Mouse (Mus musculus) limb, embryonic 11.5 days (tissue): ENCODE results near the gene Lmnb2. TPM values are rescaled to one million over a fixed set of nuclear protein-coding genes. Genes with fewer than 3 reads are reported as not detected.

ENCODE experiments used
- ATAC-seq: fragments of 200-750 bp; cut with Nextera tagmentation; 2 replicates; pipeline ENCODE4 v1.8.0; 2017; ENCODE audit warnings: low read depth; ENCODE audit not compliant: insufficient number of reproducible peaks, low FRiP score, low TSS enrichment
- DNase-seq: peaks from one replicate; pipeline ENCODE4 v3.0.0-alpha.2; 2015; ENCODE audit warnings: low spot score
- H3K27ac ChIP-seq: fragments of 300-500 bp; sonication (generic); replicated peaks from 2 replicates; pipeline ENCODE4 v1.5.1; 2014; ENCODE audit warnings: low read depth, mild to moderate bottlenecking, low read length
- H3K27me3 ChIP-seq: fragments of 300-500 bp; sonication (generic); 2 replicates; pipeline ENCODE4 v1.6.1; 2014; ENCODE audit warnings: mild to moderate bottlenecking, low read length, mixed read lengths; ENCODE audit not compliant: control insufficient read depth, insufficient read depth
- H3K36me3 ChIP-seq: fragments of 300-500 bp; sonication (generic); 2 replicates; pipeline ENCODE4 v1.6.1; 2014; ENCODE audit warnings: mild to moderate bottlenecking, low read length, moderate library complexity, mixed read lengths; ENCODE audit not compliant: control insufficient read depth, insufficient read depth
- H3K4me1 ChIP-seq: fragments of 300-500 bp; sonication (generic); 2 replicates; pipeline ENCODE4 v1.6.1; 2014; ENCODE audit warnings: low read length, mixed read lengths; ENCODE audit not compliant: control insufficient read depth, insufficient read depth
- H3K4me2 ChIP-seq: fragments of 300-500 bp; sonication (generic); 2 replicates; pipeline ENCODE4 v1.6.1; 2014; ENCODE audit warnings: low read depth, mild to moderate bottlenecking, moderate library complexity; ENCODE audit not compliant: severe bottlenecking
- H3K4me3 ChIP-seq: fragments of 300-500 bp; sonication (generic); 2 replicates; pipeline ENCODE4 v1.5.1; 2014; ENCODE audit warnings: low read depth, low read length
- H3K9ac ChIP-seq: fragments of 300-500 bp; sonication (generic); 2 replicates; pipeline ENCODE4 v1.6.1; 2014; ENCODE audit warnings: mild to moderate bottlenecking, low read length
- H3K9me3 ChIP-seq: fragments of 300-500 bp; sonication (generic); 2 replicates; pipeline ENCODE4 v1.6.1; 2016; ENCODE audit warnings: low read length; ENCODE audit not compliant: control insufficient read depth
- WGBS: fragments of 180-500 bp; shearing (Covaris S2); extraction: QIAGEN DNeasy Blood & Tissue Kit; methylation state at CpG from one replicate; pipeline ENCODE4 v1.1.7; 2014; 5-methylcytosine and 5-hydroxymethylcytosine counted together
- polyA plus RNA-seq: library from polyadenylated mRNA; unstranded; fragments of >200 nt; fragmentation: Nextera tagmentation; extraction: Ambion mirVana; gene quantifications from 2 replicates; pipeline ENCODE4 v1.2.1, GENCODE M21; 2014

Gene Lmnb2
- polyA plus RNA-seq = 23.3 and 26.7 TPM in 2 replicates

DNA sequence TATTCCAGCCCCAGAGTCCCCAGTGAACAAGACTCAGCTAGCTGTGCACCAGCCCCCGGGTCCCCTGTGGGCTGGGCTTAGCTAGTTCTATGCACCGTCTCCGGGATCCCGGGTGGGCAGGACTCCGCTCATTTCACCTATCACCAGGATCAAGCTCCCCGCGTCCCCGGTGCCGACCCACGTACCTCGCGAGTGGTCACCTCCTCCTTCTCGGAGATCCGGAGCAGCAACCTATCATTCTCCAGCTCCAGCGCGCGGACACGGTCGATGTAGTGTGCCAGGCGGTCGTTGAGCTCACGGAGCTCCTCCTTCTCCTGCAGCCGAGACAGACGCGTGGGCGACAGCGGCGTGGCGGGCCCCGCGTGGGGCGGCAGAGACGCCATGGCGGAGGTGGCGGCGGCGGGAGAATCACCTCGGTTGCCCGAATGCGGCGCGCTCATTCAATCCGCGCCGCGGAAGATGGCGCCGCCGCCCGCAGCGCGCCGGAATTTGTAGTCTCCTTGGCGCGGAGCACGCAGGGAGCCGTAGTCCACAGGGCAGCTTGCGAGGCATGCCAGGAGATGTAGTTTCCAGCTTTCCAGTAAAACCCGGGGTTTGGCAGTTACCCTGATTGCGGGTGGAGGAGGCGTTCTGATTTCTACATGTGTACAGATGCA lies at the start of gene Lmnb2:
Gene Lmnb2 (minus strand): TSS at position 467 of the 656 bp plus-strand sequence.
- H3K27ac ChIP-seq = no peak within 1 kb of the TSS
- no peaks in the 10 kb centered on the region for H3K27me3 ChIP-seq
- peak within 1 kb of the TSS; percentile 78 for H3K9ac ChIP-seq
- H3K36me3 ChIP-seq = peaks cover 3% of the 10 kb centered on the region; the same call in 1 of the 2 replicates
- 0 out of 2 replicates have a peak, but pooled peaks cover 4% of the 10 kb centered on the region for H3K4me1 ChIP-seq
- no peaks in the 10 kb centered on the region for H3K9me3 ChIP-seq
- H3K4me3 ChIP-seq = peak within 1 kb of the TSS; percentile 92
- ATAC-seq = peak; percentile 33; the same call in 1 of the 2 replicates
- peak within 1 kb of the TSS; percentile 65 for H3K4me2 ChIP-seq
- DNase-seq = peak; percentile 83
- under 1% methylated on average over 61 of the region's 61 CpGs for WGBS

DNA sequence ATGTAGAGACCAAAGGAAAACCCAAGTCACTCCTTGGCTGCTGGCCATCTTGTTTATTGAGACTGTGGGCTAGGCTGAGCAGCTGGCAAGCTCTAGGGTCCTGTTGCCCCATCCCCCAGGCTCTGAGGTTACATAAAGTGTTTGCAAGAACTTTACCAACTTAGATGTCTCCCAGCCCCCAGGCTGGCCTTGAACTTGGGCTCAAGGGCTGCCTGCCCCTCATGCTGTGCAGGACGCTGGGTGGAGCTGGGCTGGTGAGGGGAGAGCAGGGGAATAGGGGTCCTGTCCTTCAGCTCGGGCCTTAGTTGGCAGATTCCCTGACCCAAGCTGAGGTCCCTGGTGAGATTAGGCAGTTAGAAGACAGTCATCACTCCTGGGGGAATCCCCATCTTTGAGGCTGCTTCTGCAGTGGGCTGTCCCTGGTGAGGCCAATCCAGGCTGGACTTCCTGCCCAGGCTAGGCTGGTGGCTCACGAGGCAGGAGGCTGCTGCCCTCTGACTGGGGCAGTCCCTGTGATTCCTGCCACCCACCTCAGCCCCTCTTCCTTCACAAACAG lies 49.1 kb upstream of the Lmnb2 start:
- no peaks in the 10 kb centered on the region for H3K36me3 ChIP-seq
- no peak overlapping the region; the same call in 1 of the 2 replicates for H3K27ac ChIP-seq
- no peaks in the 10 kb centered on the region for H3K4me1 ChIP-seq
- no peak overlapping the region for H3K9ac ChIP-seq
- no peak overlapping the region for H3K4me3 ChIP-seq
- H3K27me3 ChIP-seq = no peaks in the 10 kb centered on the region
- DNase-seq = no peak
- no peak for ATAC-seq
- WGBS = 64% methylated on average over 3 of the region's 3 CpGs
- H3K4me2 ChIP-seq = no peak overlapping the region
- no peaks in the 10 kb centered on the region for H3K9me3 ChIP-seq

DNA sequence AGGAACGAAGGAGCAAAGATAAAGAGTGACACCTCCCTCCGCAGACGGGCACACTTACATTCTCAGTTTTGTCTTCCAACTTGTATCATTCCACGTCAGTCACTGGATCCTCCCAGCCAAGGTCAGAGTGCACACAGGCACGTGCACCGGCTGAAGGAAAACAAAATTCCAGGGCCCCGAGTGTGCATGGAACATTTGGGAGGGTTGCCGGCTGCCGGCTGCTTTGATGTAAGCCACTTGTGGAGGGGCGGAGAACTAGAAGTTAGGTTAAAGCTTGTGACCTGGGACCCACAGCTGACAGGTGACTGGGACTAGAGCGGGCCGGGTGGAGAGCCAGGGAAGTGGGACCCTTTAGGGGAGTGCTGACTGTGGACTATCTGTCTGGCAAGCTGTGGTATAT lies 48.3 kb upstream of the Lmnb2 start:
- H3K4me2 ChIP-seq = no peak overlapping the region
- WGBS = 47% methylated on average over 12 of the region's 12 CpGs
- DNase-seq (no peak), ATAC-seq (no peak)
- H3K27ac ChIP-seq = no peak overlapping the region
- H3K9me3 ChIP-seq = no peaks in the 10 kb centered on the region
- H3K36me3 ChIP-seq = no peaks in the 10 kb centered on the region
- H3K4me1 ChIP-seq = no peaks in the 10 kb centered on the region
- H3K27me3 ChIP-seq = no peaks in the 10 kb centered on the region
- H3K9ac ChIP-seq = no peak overlapping the region
- H3K4me3 ChIP-seq = no peak overlapping the region

DNA sequence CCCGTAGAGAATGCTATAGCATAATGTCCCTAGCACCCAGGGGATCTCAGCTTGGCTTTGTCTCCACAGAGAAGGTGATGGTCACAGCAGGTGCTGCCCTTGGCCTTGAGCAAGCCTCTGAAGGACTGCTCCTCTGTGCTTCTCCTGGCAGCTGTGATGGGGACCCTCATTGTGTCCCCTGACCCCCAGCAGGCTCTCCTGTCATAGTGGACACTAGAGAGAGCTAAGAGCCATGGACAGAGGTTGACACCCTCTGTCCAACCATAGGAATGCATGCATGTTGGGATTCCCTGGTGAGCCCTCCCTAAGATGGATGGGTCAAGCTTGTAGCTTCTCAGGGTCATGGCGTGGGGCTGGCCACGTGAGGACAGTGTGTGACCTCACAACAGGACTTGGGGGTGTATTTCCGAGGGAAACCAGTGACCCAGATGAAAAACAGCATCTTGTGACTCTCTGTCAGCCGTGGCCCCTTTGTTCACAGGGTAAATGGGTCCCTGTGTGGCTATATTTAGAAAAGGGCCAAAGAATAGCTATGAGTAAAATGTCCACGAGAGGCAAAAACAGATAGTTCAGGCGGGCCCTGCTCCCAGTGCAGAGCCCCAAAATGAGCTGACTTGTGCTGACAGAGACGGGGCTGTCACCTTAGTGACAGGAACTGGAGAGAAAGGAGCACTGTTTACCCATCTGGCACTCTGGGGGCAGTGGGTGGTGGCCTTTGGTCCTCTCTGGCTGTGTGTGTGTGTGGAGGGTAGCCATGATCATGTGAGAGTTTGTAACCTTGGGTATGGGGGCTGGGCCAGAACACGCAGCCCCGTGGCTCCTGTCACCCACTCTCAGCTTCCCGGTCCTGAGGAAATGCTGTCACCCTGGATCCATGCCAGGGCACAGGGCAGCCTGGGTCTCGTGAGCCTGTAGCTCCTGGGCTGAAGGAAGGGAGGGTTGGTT lies 45.3 kb upstream of the Lmnb2 start:
- ATAC-seq (no peak), DNase-seq (no peak)
- Histone ChIP-seq H3K27ac (no peak overlapping the region), H3K4me1 (no peaks in the 10 kb centered on the region), H3K27me3 (no peaks in the 10 kb centered on the region), H3K4me3 (no peak overlapping the region), H3K9ac (no peak overlapping the region), H3K4me2 (no peak overlapping the region), H3K36me3 (no peaks in the 10 kb centered on the region), H3K9me3 (no peaks in the 10 kb centered on the region)
- WGBS = 67% methylated on average over 12 of the region's 12 CpGs

DNA sequence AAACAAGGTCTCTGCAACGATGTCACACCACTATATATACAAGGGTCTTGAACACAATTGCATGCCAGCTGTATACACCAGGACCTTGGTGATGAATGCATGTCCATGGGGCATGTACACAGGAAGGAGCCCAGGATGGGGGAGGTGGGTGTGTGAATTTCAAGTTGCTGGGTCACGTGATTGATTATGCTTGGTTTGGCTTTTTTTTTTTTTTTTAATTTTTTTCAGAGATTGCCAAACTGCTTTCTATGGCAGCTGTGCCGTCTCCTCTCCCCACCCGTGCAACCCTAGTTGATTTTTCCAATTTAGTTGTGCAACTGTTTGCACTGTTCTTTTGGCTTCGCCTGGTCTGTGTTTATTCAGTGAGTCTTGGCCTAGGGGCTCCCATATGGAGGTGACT lies 44.5 kb upstream of the Lmnb2 start:
- H3K4me1 ChIP-seq = no peaks in the 10 kb centered on the region

DNA sequence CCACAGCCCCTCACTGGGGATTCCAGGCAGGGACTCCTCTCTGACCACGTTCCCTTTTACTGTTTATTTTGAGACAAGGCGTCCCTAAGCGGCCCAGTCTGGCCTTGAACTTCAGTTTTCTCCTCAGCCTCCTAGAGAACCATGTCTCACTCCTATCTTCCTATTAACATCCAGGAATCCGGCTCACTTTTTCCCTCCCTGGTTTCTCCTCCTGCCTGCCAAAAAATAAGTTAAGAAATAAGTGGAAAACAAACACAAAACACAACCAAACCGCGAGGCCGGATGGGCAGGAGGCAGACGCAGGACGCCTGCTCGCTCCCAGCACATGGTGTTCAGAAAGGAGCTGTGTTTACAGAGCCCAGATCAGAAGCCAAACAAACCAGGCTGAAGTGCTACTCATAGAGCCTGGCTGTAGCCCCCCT lies 44.0 kb upstream of the Lmnb2 start:
- H3K4me1 ChIP-seq = no peaks in the 10 kb centered on the region
- H3K27me3 ChIP-seq = no peaks in the 10 kb centered on the region
- no peak overlapping the region for H3K4me3 ChIP-seq
- 51% methylated on average over 10 of the region's 10 CpGs for WGBS
- ATAC-seq (no peak), DNase-seq (no peak)
- H3K36me3 ChIP-seq = no peaks in the 10 kb centered on the region
- no peak overlapping the region for H3K4me2 ChIP-seq
- H3K9me3 ChIP-seq = no peaks in the 10 kb centered on the region
- no peak overlapping the region for H3K9ac ChIP-seq
- H3K27ac ChIP-seq = no peak overlapping the region

More for the DNA sequence above, 44.5 kb upstream of the Lmnb2 start:
- 83% methylated on average over 5 of the region's 5 CpGs for WGBS
- DNase-seq (no peak), ATAC-seq (no peak)
- Histone ChIP-seq H3K4me2 (no peak overlapping the region), H3K36me3 (no peaks in the 10 kb centered on the region), H3K27ac (no peak overlapping the region), H3K9me3 (no peaks in the 10 kb centered on the region), H3K4me3 (no peak overlapping the region), H3K9ac (no peak overlapping the region), H3K27me3 (no peaks in the 10 kb centered on the region)

DNA sequence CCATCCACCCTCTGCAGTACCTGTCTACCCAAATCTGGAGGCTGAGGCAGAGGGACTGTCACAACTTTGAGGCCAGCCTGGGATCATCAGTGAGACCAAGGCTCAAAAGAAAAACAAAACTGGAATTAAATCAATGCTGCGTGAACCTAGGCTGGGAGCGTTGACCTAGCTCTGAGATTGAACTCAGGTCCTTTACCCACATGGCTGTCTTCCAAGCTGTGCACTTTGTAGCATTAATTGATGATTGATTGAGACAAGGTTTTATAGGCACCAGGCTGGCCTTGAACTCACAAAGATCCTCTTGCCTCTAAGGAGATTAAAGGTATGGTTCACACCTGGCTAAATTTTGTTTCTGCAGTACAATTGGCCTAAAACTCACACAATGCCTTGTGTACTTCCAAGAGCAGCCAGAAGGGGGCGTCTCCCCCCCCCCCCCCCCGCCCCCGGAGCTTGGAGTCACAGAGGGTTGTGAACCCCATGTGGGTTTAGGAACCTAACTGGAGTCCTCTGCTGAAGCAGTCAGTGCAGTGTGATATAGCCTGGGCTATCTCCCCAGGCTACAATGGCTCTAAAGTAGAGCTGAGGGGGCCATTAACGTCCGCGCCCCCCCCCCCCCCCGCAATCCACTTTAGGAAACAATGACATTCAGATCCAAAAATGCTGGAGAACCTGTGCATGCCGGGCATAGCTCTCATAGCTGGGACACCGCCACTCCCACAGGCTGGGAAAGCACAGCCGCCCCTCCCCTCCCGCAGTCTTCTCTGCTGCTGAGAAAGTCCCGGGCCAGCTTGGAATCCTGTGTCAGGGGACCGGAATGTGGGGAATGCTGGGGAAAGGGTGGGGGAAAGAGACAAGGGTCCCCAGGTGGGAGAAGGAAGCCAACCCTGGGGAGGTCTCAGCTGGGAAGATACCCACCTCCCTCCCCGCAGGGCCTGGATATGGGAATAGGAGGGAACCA lies 42.8 kb upstream of the Lmnb2 start:
- ATAC-seq = 0 out of 2 replicates have a peak, but pooled peaks have one; percentile 36
- no peak overlapping the region for H3K9ac ChIP-seq
- no peaks in the 10 kb centered on the region for H3K9me3 ChIP-seq
- H3K27ac ChIP-seq = no peak overlapping the region
- no peaks in the 10 kb centered on the region for H3K36me3 ChIP-seq
- H3K4me3 ChIP-seq = no peak overlapping the region
- H3K4me2 ChIP-seq = no peak overlapping the region; the same call in 1 of the 2 replicates
- no peaks in the 10 kb centered on the region for H3K4me1 ChIP-seq
- no peaks in the 10 kb centered on the region for H3K27me3 ChIP-seq
- WGBS = 25% methylated on average over 10 of the region's 16 CpGs
- peak; percentile 76 for DNase-seq
